Mouse (Mus musculus): ENCODE results near the gene Abhd12.
"Not testable (repeated sequence)": the region's sequence is repeated elsewhere in the genome, so short reads cannot be mapped to it uniquely, and the experiment has no call there.

DNA sequence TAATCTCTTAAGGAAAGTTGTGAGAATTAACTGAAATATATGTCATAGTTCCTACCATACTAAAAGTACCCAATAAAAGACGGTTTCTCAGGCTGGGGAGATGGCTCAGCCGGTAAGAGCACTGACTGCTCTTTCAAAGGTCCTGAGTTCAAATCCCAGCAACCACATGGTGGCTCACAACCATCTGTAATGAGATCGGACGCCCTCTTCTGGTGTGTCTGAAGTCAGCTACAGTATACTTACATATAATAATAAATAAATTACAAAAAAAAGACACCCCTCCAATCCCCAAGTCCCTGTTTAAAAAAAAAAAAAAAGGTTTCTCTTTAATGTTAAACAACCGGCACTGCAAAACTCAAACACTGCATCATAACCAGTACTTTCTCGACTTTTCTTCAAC lies 4.3 kb upstream of the Abhd12 start:
- TF ChIP-seq TAL1, GATA1 (IDR thresholded peaks at IDR 0.05; ENCODE audit: low read length): not testable (repeated sequence)
